Mouse (Mus musculus): ENCODE results near the gene Ncaph2.
A peak's percentile ranks its signal among the peaks of the same experiment; 100 is the strongest.

Gene Ncaph2

GRCm38 (mm10) chr15:89341678-89342077 is 13.8 kb upstream of the Ncaph2 start:
- no peak for DNase-seq (ENCODE audit: extremely low spot score)

GRCm38 (mm10) chr15:89343325-89343724 is 12.2 kb upstream of the Ncaph2 start:
- no peak for DNase-seq (ENCODE audit: extremely low spot score)

GRCm38 (mm10) chr15:89350447-89350846 is 5.1 kb upstream of the Ncaph2 start:
- DNase-seq (ENCODE audit: extremely low spot score) = no peak

GRCm38 (mm10) chr15:89351302-89351701 is 4.2 kb upstream of the Ncaph2 start:
- no peak for DNase-seq (ENCODE audit: extremely low spot score)

DNA sequence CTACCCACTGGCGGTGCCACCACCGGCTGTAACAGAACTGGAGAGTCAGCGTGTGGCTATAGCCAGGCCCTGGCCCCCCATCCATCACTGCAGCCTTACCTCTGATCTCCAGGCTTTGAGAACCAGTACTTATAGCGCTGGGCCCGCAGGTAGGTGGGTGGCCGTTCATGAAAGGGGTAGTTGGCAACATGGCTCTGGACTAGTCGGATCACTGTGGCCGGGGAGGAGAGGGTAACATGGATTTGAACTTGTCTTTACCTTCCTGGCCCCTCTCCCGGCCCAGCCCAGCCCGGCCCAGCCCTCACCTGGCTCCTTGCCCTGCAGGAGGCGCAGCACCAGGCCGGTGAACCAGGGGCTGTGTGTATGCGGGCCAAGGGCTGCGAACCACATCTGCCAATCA is 3.5 kb upstream of the Ncaph2 start:
- DNase-seq (ENCODE audit: extremely low spot score) = no peak

GRCm38 (mm10) chr15:89352795-89353194 is 2.7 kb upstream of the Ncaph2 start:
- no peak for DNase-seq (ENCODE audit: extremely low spot score)

DNA sequence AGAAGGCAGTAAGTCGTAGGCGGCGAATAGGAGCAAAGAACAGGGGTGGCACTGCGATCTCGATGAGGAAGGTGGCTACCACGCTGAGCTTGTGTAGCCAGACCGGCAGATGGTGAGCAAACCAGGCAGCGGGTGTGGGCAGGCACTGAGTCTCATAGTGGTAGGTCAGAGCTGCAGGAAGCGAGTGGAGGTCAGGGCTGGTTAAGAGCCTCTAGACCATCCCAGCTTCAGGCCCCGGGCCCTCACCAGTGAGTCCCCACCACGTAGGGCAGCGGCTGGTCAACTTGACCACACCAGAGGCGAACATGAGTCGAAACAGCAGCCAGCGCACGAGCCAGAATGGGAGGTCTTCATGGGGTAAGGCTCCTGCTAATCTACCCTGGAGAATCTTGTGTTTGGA is 1.7 kb upstream of the Ncaph2 start:
- DNase-seq (ENCODE audit: extremely low spot score) = no peak

DNA sequence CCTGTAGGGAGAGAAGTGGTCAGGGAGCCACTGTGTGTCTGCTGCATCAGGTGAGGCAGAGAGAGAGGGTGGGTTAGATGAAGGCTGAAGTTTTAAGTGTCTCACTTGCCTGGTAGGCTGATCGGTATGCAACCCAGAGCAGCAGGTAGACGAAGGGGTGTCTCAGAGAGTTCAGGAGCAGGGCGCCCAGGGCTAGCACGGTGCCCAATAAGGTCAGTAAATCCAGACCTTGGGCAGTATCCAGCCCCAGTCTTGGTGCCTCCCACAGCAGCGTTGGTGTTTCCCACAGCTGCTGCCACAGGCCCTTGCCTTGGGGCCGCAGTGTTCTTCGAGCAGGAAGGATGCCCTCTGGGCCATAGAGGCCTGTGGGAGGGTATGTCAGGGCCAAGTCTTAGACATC is 1.1 kb upstream of the Ncaph2 start:
- no peak for DNase-seq (ENCODE audit: extremely low spot score)

DNA sequence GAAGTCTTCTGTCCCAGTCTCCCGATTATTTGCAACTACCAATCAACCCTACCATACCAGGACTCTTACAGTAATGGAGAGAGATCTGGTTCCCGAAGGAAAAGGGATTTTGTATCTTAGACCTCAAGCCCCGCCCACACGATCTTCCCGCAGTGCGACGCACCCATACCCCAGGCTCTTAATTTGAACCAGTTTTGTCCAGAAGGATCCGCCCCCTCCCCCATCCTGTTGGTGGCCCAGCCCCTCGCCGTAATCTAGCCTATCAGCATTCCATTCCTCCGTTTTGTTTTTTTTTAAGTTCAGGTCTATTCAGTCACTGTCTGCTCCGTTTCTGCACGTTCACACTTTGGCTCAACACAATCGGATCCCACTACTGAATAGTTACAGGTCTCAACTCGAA is 853 bp downstream of the Ncaph2 start:
- peak; percentile 91 for DNase-seq (ENCODE audit: extremely low spot score)

- no peak for DNase-seq (ENCODE audit: extremely low spot score)
Observed at GRCm38 (mm10) chr15:89358784-89359183, 3.3 kb downstream of the Ncaph2 start.

GRCm38 (mm10) chr15:89363051-89363450 is 7.5 kb downstream of the Ncaph2 start:
- no peak for DNase-seq (ENCODE audit: extremely low spot score)

- no peak for DNase-seq (ENCODE audit: extremely low spot score)
Observed at GRCm38 (mm10) chr15:89365141-89365551, 9.6 kb downstream of the Ncaph2 start.

- no peak for DNase-seq (ENCODE audit: extremely low spot score)
Observed at GRCm38 (mm10) chr15:89372068-89372467, 16.5 kb downstream of the Ncaph2 start.

- DNase-seq (ENCODE audit: extremely low spot score) = no peak
Observed at GRCm38 (mm10) chr15:89372536-89372935, 17.0 kb downstream of the Ncaph2 start.

GRCm38 (mm10) chr15:89373027-89373761 is 17.7 kb downstream of the Ncaph2 start:
- DNase-seq (ENCODE audit: extremely low spot score) = peak; percentile 86

GRCm38 (mm10) chr15:89373762-89374248 is 18.3 kb downstream of the Ncaph2 start, which contains the start of gene Sco2:
Gene Sco2 (minus strand): TSS chr15:89373846.
- peak; percentile 96 for DNase-seq (ENCODE audit: extremely low spot score)

DNA sequence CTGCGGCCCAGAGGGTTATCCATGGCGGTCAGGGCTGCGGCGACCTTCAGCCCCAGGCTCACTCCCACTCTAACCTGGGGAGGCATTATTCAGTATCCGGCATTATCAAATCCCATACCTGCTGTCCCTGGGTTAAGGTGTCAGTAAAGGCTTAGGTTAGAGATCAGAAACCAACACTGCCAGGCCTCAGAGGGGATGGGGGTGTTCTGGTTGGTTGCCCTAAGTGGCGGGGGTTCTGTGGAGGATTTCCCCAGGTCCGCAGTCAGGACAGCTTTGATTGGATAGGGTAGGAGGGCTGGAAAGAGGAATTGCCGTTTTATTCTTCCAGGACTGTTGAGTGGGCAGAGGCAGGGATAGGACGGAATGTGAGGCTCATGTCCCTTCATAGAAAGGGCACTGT is 18.8 kb downstream of the Ncaph2 start:
- no peak for DNase-seq (ENCODE audit: extremely low spot score)

DNA sequence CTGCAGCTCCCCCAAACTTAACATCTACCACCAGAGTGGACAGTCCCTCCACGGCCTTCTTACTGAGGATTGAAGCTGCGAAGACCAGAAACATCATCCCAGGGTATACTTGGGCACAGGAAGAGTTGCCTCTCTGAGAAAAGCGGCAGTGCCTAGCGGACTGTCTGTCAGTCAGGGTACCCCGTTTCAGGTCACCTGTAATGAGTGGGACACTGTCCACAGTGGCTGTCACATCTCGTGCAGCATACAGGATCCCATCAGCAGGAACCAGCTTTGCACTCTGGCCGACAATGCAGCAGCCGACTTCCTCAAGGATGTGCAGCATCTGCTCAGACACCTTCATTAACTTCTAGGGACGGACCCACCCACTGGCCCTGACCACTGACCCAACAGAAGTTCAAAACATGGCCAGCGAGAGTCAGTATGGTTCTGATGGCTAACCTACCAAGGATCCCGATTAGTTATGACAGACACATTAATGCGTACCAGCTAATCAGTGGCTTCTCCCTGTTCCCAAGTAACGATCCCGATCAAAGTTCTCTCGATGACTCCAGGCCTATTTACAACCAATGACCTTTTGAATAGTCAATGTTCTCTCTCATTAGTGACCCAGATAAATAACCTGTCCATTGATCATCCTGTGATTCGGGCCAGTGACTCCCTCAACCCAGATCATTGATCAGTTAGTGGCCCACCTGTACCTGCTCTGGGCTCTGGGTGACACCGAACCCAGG is 19.4 kb downstream of the Ncaph2 start:
- DNase-seq (ENCODE audit: extremely low spot score) = no peak

DNA sequence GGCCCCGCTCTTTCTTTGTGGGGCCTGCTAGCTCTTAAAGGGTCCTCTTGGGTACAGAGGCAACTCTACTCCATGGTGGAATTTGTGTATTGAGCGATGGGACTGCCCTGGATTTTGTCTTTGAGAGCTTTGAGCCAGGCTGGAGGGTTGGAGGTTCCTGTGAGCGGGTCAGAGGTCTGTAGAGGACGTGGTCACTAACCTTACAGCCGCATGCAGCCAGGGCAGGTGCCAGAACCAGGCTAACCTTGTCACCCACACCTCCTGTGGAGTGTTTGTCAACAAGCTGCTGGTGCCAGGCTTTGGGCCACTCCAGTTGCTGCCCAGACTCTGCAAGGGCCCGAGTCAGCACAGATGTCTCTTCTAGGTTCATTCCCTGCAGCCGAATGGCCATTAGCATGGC is 20.5 kb downstream of the Ncaph2 start:
- no peak for DNase-seq (ENCODE audit: extremely low spot score)

DNA sequence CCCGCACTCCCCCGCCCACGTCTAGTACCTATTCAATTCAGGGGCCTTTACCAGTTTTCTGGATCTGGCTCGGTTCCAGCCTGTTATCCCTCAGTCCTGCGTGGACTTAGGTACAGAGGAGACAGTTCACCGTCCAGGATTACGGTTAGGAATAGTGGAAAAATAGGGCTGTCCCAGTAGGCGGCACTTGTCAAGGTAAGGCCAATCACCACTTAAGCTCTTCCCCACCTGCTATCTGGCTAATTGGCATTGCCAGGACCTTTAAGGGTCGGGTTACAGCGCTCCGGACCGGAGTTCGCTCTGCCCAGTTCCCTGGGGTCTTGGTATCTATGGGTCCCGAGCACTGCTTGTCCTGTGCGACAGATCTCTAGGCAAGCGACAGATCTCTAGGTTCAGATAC is 21.4 kb downstream of the Ncaph2 start, which contains the start of gene Tymp:
Tymp (minus strand) TSS at position 83 of the 400 bp plus-strand sequence.
- DNase-seq (ENCODE audit: extremely low spot score) = no peak

GRCm38 (mm10) chr15:89377362-89377761 is 21.8 kb downstream of the Ncaph2 start:
- peak; percentile 17 for DNase-seq (ENCODE audit: extremely low spot score)

DNA sequence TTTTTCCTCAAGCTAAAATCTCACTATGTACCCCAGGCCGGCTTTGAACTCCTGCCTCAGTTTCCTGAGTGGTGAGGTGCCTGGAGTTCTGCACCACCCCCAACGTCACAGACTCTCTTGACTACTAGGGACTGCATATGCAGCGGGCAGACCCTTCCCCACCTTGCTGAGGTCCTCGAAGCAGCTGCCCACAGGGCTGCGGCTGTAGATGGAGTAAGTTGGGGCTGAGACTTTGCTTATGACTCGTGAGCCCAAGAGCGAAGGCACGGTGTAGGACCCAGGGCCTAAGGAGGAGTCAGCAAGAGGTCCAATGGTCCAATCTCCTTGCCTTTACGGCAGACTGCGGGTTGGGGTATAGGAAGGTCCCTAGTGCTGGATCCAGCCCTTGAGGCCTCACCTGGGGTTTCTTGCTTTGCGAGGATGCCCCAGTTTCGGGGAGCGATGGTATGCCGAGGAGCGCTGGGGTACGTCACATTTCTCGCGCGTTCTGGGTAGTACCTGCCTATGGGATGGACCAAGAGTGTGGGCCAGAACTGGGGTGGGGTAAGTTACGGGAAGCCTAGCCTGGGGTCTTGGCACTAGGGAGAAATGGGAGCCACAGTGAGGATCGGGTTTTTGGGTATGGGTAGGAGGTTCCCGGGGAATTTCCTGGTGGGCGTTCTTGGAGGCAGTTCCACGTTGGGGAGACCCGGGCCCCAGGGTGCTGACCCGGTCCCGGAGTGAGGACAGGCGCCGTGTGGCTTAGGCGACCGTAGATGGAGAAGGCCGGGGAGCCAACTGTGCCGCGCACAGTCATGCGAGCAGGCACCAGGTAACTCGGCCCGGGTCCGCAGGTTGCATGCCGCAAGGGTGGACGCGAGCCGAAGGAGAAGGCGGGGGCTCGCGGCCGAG is 22.7 kb downstream of the Ncaph2 start:
- DNase-seq (ENCODE audit: extremely low spot score) = peak; percentile 25
